Mouse (Mus musculus) G1E (cell line): ENCODE measurements at regions not wholly inside any gene's neighbourhood (a gene's known extent, or its start where the extent isn't known, plus 50 kb on each side); places are given as distances from the start of the nearest gene placed in this dataset.

Source experiments
- CTCF ChIP-seq: IDR thresholded peaks from 2 replicates; pipeline ENCODE4 v1.5.1; 2012; ENCODE audit warnings: low read depth, low read length, inconsistent platforms, mixed read lengths
- GATA1 ChIP-seq: IDR thresholded peaks from 2 replicates; pipeline ENCODE4 v1.6.1; 2012; ENCODE audit warnings: borderline replicate concordance, low read length, inconsistent platforms, mixed read lengths
- TAL1 ChIP-seq: conservative IDR thresholded peaks from 2 replicates; pipeline ENCODE4 v1.6.1; 2012; ENCODE audit warnings: low read depth, low read length, inconsistent platforms, mixed read lengths

- TF ChIP-seq GATA1 (no peak), CTCF (no peak), TAL1 (no peak)
Observed at GRCm38 (mm10) chr6:82854338-82854737, 80.1 kb upstream of the Hk2 start.
